Mouse (Mus musculus): ENCODE results near the gene Tmem167.

DNA sequence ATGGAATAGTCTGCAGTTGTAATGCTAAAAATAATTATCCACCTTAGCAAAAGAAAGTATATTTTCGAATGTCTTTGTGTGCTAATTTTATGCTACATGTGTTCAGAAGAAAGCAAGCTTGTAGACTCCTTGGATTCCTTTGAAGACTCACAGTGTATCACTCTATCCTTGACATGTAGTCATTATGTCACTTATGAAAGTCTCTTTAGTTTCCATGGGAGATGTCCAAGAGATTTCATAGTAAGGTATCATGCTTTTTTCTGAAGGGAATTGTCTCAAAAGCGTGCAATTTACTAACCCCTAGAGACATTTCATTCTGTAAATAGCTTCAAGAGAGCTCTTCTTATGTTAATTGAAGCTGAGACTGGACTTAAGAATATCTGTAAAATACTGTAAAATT, 97.8 kb downstream of the Tmem167 start:
- TF ChIP-seq CTCF (IDR thresholded peaks at IDR 0.05; ENCODE audit: borderline replicate concordance, control insufficient read depth, extremely low read depth, insufficient read depth, low read length, poor library complexity) (no peak), POLR2A (IDR thresholded peaks at IDR 0.05; ENCODE audit: control insufficient read depth, extremely low read depth, insufficient read depth, low read length, poor library complexity) (no peak)
